Mouse (Mus musculus) CH12.LX (cell line): ENCODE results near the gene Zfp488. TPM values are rescaled to one million over a fixed set of nuclear protein-coding genes. Genes with fewer than 3 reads are reported as not detected.

Source experiments
- DNase-seq: peaks from one replicate; pipeline ENCODE4 v3.0.0-alpha.2; 2013; ENCODE audit errors: extremely low read depth
- H3K27ac ChIP-seq: 2 replicates; pipeline ENCODE4 v1.5.1; 2012; ENCODE audit warnings: low read depth, mild to moderate bottlenecking, control low read depth, moderate library complexity; ENCODE audit not compliant: insufficient read depth
- H3K27me3 ChIP-seq: replicated peaks from 2 replicates; pipeline ENCODE3; 2012; ENCODE audit warnings: inconsistent platforms
- H3K36me3 ChIP-seq, 2 experiments: replicated peaks in 1 of 2; 2 replicates each; pipeline versions ENCODE3 to v1.6.1; 2012; ENCODE audit warnings: inconsistent platforms in 1 of 2, low read length in 1 of 2, mild to moderate bottlenecking in 1 of 2, mixed read lengths in 1 of 2, moderate library complexity in 1 of 2; ENCODE audit not compliant: control insufficient read depth in 1 of 2, insufficient read depth in 1 of 2
- H3K4me1 ChIP-seq, 2 experiments: 2 replicates each; pipeline ENCODE4 v1.6.1; 2012; ENCODE audit warnings: inconsistent platforms in 1 of 2, moderate library complexity in 1 of 2; ENCODE audit not compliant: insufficient read depth in 2 of 2, control insufficient read depth in 1 of 2
- H3K4me2 ChIP-seq: 2 replicates; pipeline ENCODE4 v1.6.1; 2012; ENCODE audit warnings: low read depth, mild to moderate bottlenecking, control low read depth; ENCODE audit not compliant: poor library complexity, insufficient read depth, severe bottlenecking
- H3K4me3 ChIP-seq, 3 experiments: fragments of 150-350 bp in 1 of 3; sonication (generic) in 1 of 3; replicated peaks in 1 of 3; 2 replicates each; pipeline versions ENCODE3 to v1.5.1; 2011 to 2012; ENCODE audit warnings: low read depth in 2 of 3, low read length in 2 of 3, mild to moderate bottlenecking in 2 of 3, moderate library complexity in 2 of 3, control low read depth in 1 of 3, improper control_type of control experiment in 1 of 3, inconsistent platforms in 1 of 3, mixed read lengths in 1 of 3; ENCODE audit not compliant: poor library complexity in 1 of 3
- H3K79me2 ChIP-seq: replicated peaks from 2 replicates; pipeline ENCODE4 v1.6.1; 2012; ENCODE audit warnings: mild to moderate bottlenecking, moderate library complexity; ENCODE audit not compliant: control insufficient read depth, poor library complexity, insufficient read depth, severe bottlenecking; ENCODE audit errors: extremely low read depth
- H3K9ac ChIP-seq: 2 replicates; pipeline ENCODE4 v1.6.1; 2012; ENCODE audit warnings: low read depth, mild to moderate bottlenecking, control low read depth, moderate library complexity; ENCODE audit not compliant: insufficient read depth
- H3K9me3 ChIP-seq: replicated peaks from 2 replicates; pipeline ENCODE3; 2012; ENCODE audit warnings: low read length, inconsistent platforms, mixed read lengths
- BHLHE40 ChIP-seq: IDR thresholded peaks from 2 replicates; pipeline ENCODE4 v1.6.1; 2011; ENCODE audit warnings: mild to moderate bottlenecking, low read depth, low read length, improper control_type of control experiment
- CHD1 ChIP-seq: IDR thresholded peaks from 2 replicates; pipeline ENCODE4 v1.6.1; 2012; ENCODE audit warnings: low read depth, low read length, improper control_type of control experiment, inconsistent platforms
- CHD2 ChIP-seq: IDR thresholded peaks from 2 replicates; pipeline ENCODE4 v1.6.1; 2011; ENCODE audit warnings: low read length, improper control_type of control experiment
- E2F4 ChIP-seq: IDR thresholded peaks from 2 replicates; pipeline ENCODE4 v1.6.1; 2011; ENCODE audit warnings: low read depth, low read length, improper control_type of control experiment; ENCODE audit not compliant: insufficient replicate concordance
- EP300 ChIP-seq: IDR thresholded peaks from 2 replicates; pipeline ENCODE4 v1.6.1; 2011; ENCODE audit warnings: low read length, improper control_type of control experiment
- ETS1 ChIP-seq: conservative IDR thresholded peaks from 2 replicates; pipeline ENCODE4 v1.6.1; 2012; ENCODE audit warnings: low read depth, mild to moderate bottlenecking, inconsistent platforms, low read length, improper control_type of control experiment, moderate library complexity
- HCFC1 ChIP-seq: IDR thresholded peaks from 2 replicates; pipeline ENCODE4 v1.6.1; 2012; ENCODE audit warnings: low read depth, mild to moderate bottlenecking, inconsistent platforms, low read length, improper control_type of control experiment
- JUN ChIP-seq: IDR thresholded peaks from 2 replicates; pipeline ENCODE4 v1.6.1; 2011; ENCODE audit warnings: low read depth, mild to moderate bottlenecking, low read length, improper control_type of control experiment, moderate library complexity; ENCODE audit not compliant: insufficient read depth
- JUND ChIP-seq: conservative IDR thresholded peaks from 2 replicates; pipeline ENCODE4 v1.6.1; 2011; ENCODE audit warnings: low read depth, low read length, improper control_type of control experiment
- KAT2A ChIP-seq: IDR thresholded peaks from 2 replicates; pipeline ENCODE4 v1.6.1; 2012; ENCODE audit warnings: low read length, improper control_type of control experiment, inconsistent platforms; ENCODE audit not compliant: insufficient replicate concordance
- MAX ChIP-seq: IDR thresholded peaks from 2 replicates; pipeline ENCODE4 v1.6.1; 2011; ENCODE audit warnings: low read length, improper control_type of control experiment
- MXI1 ChIP-seq: IDR thresholded peaks from 2 replicates; pipeline ENCODE4 v1.6.1; 2011; ENCODE audit warnings: mild to moderate bottlenecking, low read depth, low read length, improper control_type of control experiment
- MYC ChIP-seq: IDR thresholded peaks from 2 replicates; pipeline ENCODE4 v1.6.1; 2011; ENCODE audit warnings: low read depth, mild to moderate bottlenecking, improper control_type of control experiment, low read length
- POLR2A ChIP-seq: IDR thresholded peaks from 2 replicates; pipeline ENCODE4 v1.6.1; 2011; ENCODE audit warnings: low read depth, mild to moderate bottlenecking, improper control_type of control experiment, low read length
- RAD21 ChIP-seq: IDR thresholded peaks from 2 replicates; pipeline ENCODE4 v1.6.1; 2011; ENCODE audit warnings: low read depth, mild to moderate bottlenecking, low read length, improper control_type of control experiment, moderate library complexity
- RCOR1 ChIP-seq: conservative IDR thresholded peaks from 2 replicates; pipeline ENCODE4 v1.6.1; 2012; ENCODE audit warnings: low read depth, mild to moderate bottlenecking, inconsistent platforms, low read length, improper control_type of control experiment
- USF2 ChIP-seq: conservative IDR thresholded peaks from 2 replicates; pipeline ENCODE4 v1.6.1; 2011; ENCODE audit warnings: low read depth, low read length, improper control_type of control experiment
- ZC3H11A ChIP-seq: IDR thresholded peaks from 2 replicates; pipeline ENCODE4 v1.6.1; 2012; ENCODE audit warnings: low read depth, mild to moderate bottlenecking, inconsistent platforms, low read length, improper control_type of control experiment
- ZKSCAN1 ChIP-seq: IDR thresholded peaks from 2 replicates; pipeline ENCODE4 v1.6.1; 2012; ENCODE audit warnings: low read depth, inconsistent platforms, low read length, improper control_type of control experiment, borderline replicate concordance
- ZNF384 ChIP-seq: IDR thresholded peaks from 2 replicates; pipeline ENCODE4 v1.6.1; 2012; ENCODE audit warnings: low read depth, low read length, improper control_type of control experiment, inconsistent platforms
- dilution Hi-C: fragments of 300-500 bp; cut with MboI; formaldehyde crosslinking; loops from 2 replicates; pipeline ENCODE4 v1.14.3; 2020; ENCODE audit warnings: low sequenced_read_pairs; ENCODE audit not compliant: extremely low pct_unique_long_range_greater_than_20kb, extremely low pct_ligation_motif_present
- in situ Hi-C: fragments of 300-500 bp; cut with MboI; formaldehyde crosslinking; loops from 3 replicates; pipeline ENCODE4 v1.14.3; 2019; ENCODE audit warnings: low sequenced_read_pairs, low pct_ligation_motif_present, low pct_unique_long_range_greater_than_20kb, mixed read lengths
- polyA plus RNA-seq: library from polyadenylated mRNA; unstranded; fragments of >175 nt; gene quantifications from 2 replicates; pipeline ENCODE4 v1.2.1, GENCODE M21; 2012; ENCODE audit warnings: low read depth; ENCODE audit not compliant: insufficient read length
- total RNA-seq, 2 experiments: library from RNA; depleted of rRNA; stranded (reverse); fragments of 300-350 nt in 1 of 2; fragments of >200 nt in 1 of 2; gene quantifications; 2 replicates each; pipeline ENCODE4 v1.2.3; 2012 to 2014

The Zfp488 gene
- total and polyA plus RNA-seq, 3 experiments = not detected

DNA sequence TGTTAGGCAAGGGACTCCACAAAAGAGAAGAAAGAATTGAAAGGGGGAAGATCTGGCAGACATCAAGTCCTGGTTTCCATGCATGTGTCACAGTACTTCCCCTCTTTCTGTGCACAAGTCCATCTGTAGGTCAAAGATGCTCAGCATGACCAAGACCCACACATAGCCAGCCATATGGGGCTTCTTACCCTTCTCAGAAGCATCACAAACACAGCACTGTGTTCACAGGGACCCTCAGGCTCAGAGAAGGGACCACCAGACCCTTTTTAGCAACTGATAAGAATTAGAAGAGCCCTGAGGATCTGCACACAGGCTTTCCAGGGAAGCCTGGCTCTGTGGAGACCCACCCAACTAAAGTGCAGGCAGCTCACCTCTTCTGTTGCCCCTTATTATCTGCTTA, 21.5 kb upstream of the Zfp488 start:
- no peak overlapping the region for H3K9ac ChIP-seq
- dilution Hi-C loops = no loop called here
- H3K4me1 ChIP-seq = no peaks in the 10 kb centered on the region
- no peaks in the 10 kb centered on the region for H3K9me3 ChIP-seq
- H3K27ac ChIP-seq = no peak overlapping the region
- no peaks in the 10 kb centered on the region for H3K36me3 ChIP-seq
- no peak for DNase-seq
- in situ Hi-C loops = no loop called here
- H3K4me3 ChIP-seq = no peak overlapping the region
- H3K4me2 ChIP-seq = no peak overlapping the region
- H3K79me2 ChIP-seq = no peaks in the 10 kb centered on the region
- peaks cover 4% of the 10 kb centered on the region for H3K27me3 ChIP-seq
- TF ChIP-seq CHD1 (no peak), JUN (no peak), ZC3H11A (no peak), EP300 (no peak), MXI1 (no peak), BHLHE40 (no peak), KAT2A (no peak), RAD21 (no peak), ZNF384 (no peak), USF2 (no peak), MAX (no peak), E2F4 (no peak), ZKSCAN1 (no peak), HCFC1 (no peak), RCOR1 (no peak), CHD2 (no peak), ETS1 (no peak), POLR2A (no peak), JUND (no peak), MYC (no peak)

DNA sequence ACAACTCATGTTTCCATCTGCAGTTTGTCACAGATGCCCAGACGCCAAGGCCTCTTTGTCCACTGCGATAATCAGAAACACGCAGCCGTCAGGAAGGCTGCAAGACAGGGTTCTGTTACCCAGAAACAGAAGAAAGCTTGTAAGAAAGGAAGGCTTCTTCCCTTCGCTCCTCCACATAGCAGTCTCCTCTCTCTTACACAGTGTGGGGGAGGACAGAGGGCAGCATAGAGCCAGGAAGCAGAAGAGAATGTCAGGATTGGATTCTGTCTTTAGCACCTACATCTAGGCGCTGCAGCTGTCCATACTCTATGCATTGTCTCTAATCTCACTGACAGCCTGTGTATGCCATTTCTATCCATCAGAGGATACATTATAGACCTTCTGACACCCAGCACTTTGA, 18.9 kb upstream of the Zfp488 start:
- Histone ChIP-seq H3K9me3 (no peaks in the 10 kb centered on the region), H3K9ac (no peak overlapping the region), H3K4me3 (no peak overlapping the region), H3K4me2 (no peak overlapping the region), H3K4me1 (peaks cover 0 to 4% of the 10 kb centered on the region in 2 experiments; a peak in 1 of 4 replicates), H3K27ac (no peak overlapping the region), H3K36me3 (no peaks in the 10 kb centered on the region), H3K27me3 (peaks cover 12% of the 10 kb centered on the region), H3K79me2 (no peaks in the 10 kb centered on the region)
- DNase-seq = no peak
- dilution Hi-C loops (no loop called here), in situ Hi-C loops (no loop called here)
- TF ChIP-seq RAD21 = no peak
- TF ChIP-seq POLR2A = no peak
- no peak for TF ChIP-seq ETS1
